Mouse (Mus musculus) bone marrow macrophage, adult 2 months (primary cell): ENCODE results near the gene Sltm. TPM values are rescaled to one million over a fixed set of nuclear protein-coding genes. Genes with fewer than 3 reads are reported as not detected.
"Not testable (repeated sequence)": the region's sequence is repeated elsewhere in the genome, so short reads cannot be mapped to it uniquely, and the experiment has no call there.

Experiments
- H3K27ac ChIP-seq: 2 replicates; pipeline ENCODE4 v1.5.1; 2012; ENCODE audit warnings: low read depth, low read length; ENCODE audit not compliant: insufficient read depth
- H3K4me1 ChIP-seq: 2 replicates; pipeline ENCODE4 v1.6.1; 2012; ENCODE audit warnings: low read length; ENCODE audit not compliant: control insufficient read depth, insufficient read depth
- H3K4me3 ChIP-seq: 2 replicates; pipeline ENCODE4 v1.5.1; 2012; ENCODE audit warnings: mild to moderate bottlenecking, low read length, moderate library complexity; ENCODE audit not compliant: insufficient read depth
- CTCF ChIP-seq: IDR thresholded peaks from 2 replicates; pipeline ENCODE4 v1.5.1; 2012; ENCODE audit warnings: low read depth, mild to moderate bottlenecking, low read length, moderate library complexity
- POLR2A ChIP-seq: IDR thresholded peaks from 2 replicates; pipeline ENCODE4 v1.6.1; 2012; ENCODE audit warnings: mild to moderate bottlenecking, low read depth, low read length, borderline replicate concordance
- polyA plus RNA-seq: library from polyadenylated mRNA; stranded (reverse); fragments of >200 nt; gene quantifications from 2 replicates; pipeline ENCODE4 v1.2.4, GENCODE M21; 2012; ENCODE audit not compliant: missing spikeins, insufficient read depth, insufficient read length

Gene Sltm
- polyA plus RNA-seq, 1 experiment: 50.8 TPM

DNA sequence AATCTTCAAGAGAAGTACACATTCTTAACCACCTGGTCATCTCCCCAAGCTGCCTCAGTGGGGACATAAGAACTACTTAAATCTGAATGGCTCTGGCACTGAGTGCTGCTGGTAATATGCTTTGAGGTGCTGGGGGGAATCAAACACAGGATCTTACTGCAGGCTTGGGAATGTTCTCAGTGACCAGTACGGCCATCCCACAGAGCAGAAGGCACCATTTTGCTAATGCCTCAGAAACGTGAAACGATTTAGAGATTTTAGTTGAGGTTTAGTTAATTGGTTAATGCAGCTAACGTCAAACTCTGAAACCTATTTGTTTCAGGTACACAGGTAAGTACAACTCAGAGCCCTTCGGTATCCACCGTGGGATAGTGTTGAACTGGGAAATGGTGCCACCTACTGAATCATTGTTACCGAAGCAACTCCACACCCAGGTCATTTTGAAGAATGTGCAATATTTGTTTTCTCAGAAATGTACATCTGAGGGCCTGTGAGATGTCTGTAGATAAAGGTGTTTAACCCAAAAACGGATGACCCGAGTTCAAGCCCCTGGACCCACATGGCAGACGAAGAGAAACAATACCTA is 31.5 kb upstream of the Sltm start:
- no peak overlapping the region for H3K4me3 ChIP-seq
- TF ChIP-seq CTCF: no peak
- no peak overlapping the region for H3K27ac ChIP-seq
- peaks cover 4% of the 10 kb centered on the region; the same call in 1 of the 2 replicates for H3K4me1 ChIP-seq

DNA sequence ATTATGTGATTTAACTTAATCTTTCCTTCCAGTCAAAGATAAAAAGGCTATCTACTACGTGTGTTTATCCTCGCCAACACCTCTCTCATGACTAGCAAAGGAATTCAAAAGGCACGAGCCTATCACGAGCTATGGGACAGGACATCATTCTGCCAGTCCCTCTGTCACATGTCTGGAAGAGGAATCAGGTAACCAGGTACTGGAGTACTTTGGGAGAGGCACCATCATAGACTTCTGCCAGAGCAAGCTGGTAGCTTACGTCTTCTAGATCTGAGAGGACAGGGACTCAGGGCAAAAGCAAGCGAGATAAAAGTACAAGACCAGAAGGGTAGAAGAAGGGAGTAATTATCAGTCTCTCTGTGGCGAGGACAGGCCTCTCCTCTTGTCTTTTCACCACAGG is 30.9 kb upstream of the Sltm start:
- TF ChIP-seq POLR2A (no peak), CTCF (no peak)
- Histone ChIP-seq H3K27ac (no peak overlapping the region), H3K4me3 (no peak overlapping the region), H3K4me1 (peaks cover 4% of the 10 kb centered on the region; the same call in 1 of the 2 replicates)

GRCm38 (mm10) chr9:70520651-70521050 is 21.9 kb upstream of the Sltm start:
- Histone ChIP-seq H3K4me1 (peaks cover 4% of the 10 kb centered on the region; the same call in 1 of the 2 replicates), H3K27ac (no peak overlapping the region), H3K4me3 (no peak overlapping the region)
- TF ChIP-seq CTCF: no peak
- no peak for TF ChIP-seq POLR2A

DNA sequence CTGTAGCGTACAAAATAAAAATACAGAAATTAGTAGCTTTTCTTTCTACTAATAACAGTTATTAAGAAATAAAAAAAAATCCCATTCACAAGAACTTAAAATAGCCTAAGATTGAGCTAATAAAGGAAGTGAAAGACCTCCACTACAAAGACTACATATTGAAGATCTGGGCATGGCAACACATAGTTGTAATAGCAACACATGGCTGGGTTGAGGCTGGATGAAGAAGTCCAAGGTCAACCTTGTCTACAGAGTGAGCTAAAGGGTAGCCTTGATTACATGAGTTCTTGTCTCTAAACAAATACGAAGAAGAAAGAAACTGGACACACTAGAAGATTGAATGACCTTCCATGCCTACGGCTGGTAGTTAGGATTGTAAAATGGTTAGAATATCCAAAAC is 18.7 kb upstream of the Sltm start:
- no peak for TF ChIP-seq CTCF
- no peak for TF ChIP-seq POLR2A
- H3K4me3 ChIP-seq: no peak overlapping the region
- H3K4me1 ChIP-seq: peaks cover 4% of the 10 kb centered on the region; the same call in 1 of the 2 replicates
- H3K27ac ChIP-seq: no peak overlapping the region

- Histone ChIP-seq H3K4me1 (peaks cover 4% of the 10 kb centered on the region; the same call in 1 of the 2 replicates), H3K27ac (no peak overlapping the region)
- no peak for TF ChIP-seq POLR2A
- no peak for TF ChIP-seq CTCF
Measured at GRCm38 (mm10) chr9:70524366-70524765, 18.2 kb upstream of the Sltm start.

GRCm38 (mm10) chr9:70533328-70533727 is 9.2 kb upstream of the Sltm start:
- H3K27ac ChIP-seq: no peak overlapping the region
- H3K4me1 ChIP-seq: no peaks in the 10 kb centered on the region
- TF ChIP-seq CTCF (no peak), POLR2A (no peak)
- no peak overlapping the region for H3K4me3 ChIP-seq

More at GRCm38 (mm10) chr9:70524366-70524765, 18.2 kb upstream of the Sltm start:
- H3K4me3 ChIP-seq: no peak overlapping the region

GRCm38 (mm10) chr9:70541584-70541983 is 970 bp upstream of the Sltm start:
- Histone ChIP-seq H3K27ac (no peak overlapping the region), H3K4me3 (peak overlapping the region; percentile 85)
- TF ChIP-seq CTCF (no peak), POLR2A (no peak)

DNA sequence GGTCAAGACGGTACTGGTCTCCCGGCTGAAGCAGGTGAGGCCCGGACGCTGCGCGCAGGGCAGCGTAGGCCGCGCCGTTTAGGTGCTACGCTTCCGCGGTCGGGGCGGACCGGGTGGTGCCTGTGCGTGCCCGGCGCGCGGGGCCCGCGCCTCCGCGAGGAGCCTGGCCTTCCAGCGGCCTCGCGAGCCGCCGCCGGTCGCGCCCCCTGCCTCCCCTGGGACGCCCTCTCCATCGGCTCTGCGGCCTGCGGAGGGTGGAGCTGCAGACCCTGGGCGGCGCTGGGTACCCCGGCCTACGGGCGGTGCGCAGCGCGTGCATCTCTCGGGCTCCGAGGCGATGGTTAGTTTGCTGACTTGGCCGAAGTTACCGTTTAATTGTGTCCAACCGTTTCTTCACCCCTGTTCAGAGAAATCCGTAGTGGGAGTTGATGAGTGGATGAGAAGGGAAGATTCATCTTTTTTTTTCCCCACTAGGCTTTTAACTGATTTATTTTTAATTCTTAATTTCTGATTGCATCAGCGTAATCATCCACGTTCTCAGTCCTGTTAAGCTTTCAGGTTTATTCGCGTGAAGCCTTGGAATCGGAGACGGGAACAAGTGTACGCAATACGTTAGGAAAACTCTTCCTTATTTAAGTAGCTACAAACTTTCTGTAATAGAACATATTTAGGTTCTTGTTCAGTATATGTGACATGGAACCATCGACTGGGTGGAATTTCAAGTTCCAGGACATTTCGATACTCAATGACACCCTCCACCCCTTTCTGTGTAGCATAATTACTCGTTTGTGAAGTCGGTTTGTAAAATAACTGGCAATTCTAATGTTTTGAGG is 710 bp downstream of the Sltm start:
- H3K4me3 ChIP-seq: peak overlapping the region; percentile 85

More at GRCm38 (mm10) chr9:70541584-70541983, 970 bp upstream of the Sltm start:
- H3K4me1 ChIP-seq: no peaks in the 10 kb centered on the region; the same call in 1 of the 2 replicates

GRCm38 (mm10) chr9:70543985-70544384 is 1.4 kb downstream of the Sltm start:
- no peaks in the 10 kb centered on the region; the same call in 1 of the 2 replicates for H3K4me1 ChIP-seq
- H3K4me3 ChIP-seq: peak overlapping the region; percentile 31; the same call in 1 of the 2 replicates
- TF ChIP-seq POLR2A (no peak), CTCF (no peak)

More for the DNA sequence above, 710 bp downstream of the Sltm start:
- H3K27ac ChIP-seq: peak overlapping the region; percentile 84
- no peaks in the 10 kb centered on the region; the same call in 1 of the 2 replicates for H3K4me1 ChIP-seq
- TF ChIP-seq POLR2A (no peak), CTCF (no peak)

DNA sequence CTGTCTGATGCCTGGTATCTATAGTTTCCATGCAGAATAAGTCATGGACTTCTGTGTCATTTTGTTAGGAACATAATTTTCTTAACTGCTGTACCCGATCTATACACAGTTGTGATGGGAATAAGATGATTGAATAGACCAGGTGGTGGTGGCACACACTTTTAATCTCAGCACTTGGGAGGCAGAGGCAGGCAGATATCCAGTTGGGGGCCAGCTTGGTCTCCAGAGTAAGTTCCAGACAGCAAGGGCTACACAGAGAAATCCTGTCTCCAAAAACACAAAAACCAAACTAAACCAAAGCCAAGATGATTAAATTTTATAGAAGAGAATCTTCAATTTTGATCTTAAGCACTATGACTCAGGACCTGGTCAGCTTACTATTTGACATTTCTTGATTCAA is 2.3 kb downstream of the Sltm start:
- no peaks in the 10 kb centered on the region; the same call in 1 of the 2 replicates for H3K4me1 ChIP-seq
- H3K27ac ChIP-seq: no peak overlapping the region
- TF ChIP-seq CTCF (no peak), POLR2A (no peak)
- no peak overlapping the region for H3K4me3 ChIP-seq

More at GRCm38 (mm10) chr9:70543985-70544384, 1.4 kb downstream of the Sltm start:
- no peak overlapping the region for H3K27ac ChIP-seq

DNA sequence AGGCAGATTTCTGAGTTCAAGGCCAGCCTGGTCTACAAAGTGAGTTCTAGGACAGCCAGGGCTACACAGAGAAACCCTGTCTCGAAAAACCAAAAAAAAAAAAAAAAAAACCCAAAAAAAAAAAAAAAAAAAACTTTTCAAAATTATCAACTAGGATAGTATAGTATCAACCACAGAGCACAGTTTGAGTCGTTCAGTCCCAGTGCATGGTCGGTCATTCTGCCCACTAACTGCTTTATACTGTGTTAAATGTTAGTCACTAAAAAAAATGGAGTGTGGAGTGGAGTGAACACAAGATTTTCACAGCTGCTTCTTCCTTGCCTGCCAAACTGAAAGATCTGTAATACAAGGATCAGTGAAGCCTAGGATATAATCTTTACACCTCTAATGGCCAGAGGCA is 4.0 kb downstream of the Sltm start:
- not testable (repeated sequence) for H3K4me1 ChIP-seq, H3K4me3 ChIP-seq, H3K27ac ChIP-seq
